Mouse (Mus musculus): ENCODE results near the gene Galnt4.

GRCm38 (mm10) chr10:99107964-99108363 is at the start of gene Galnt4:
- TF ChIP-seq CTCF (IDR thresholded peaks at IDR 0.05; ENCODE audit: low read depth): peak; percentile 77
- TF ChIP-seq EP300 (IDR thresholded peaks at IDR 0.05; ENCODE audit: low read depth): no peak
